ENCODE assay signal across 16 mouse cellular contexts in the genomic region with DNA sequence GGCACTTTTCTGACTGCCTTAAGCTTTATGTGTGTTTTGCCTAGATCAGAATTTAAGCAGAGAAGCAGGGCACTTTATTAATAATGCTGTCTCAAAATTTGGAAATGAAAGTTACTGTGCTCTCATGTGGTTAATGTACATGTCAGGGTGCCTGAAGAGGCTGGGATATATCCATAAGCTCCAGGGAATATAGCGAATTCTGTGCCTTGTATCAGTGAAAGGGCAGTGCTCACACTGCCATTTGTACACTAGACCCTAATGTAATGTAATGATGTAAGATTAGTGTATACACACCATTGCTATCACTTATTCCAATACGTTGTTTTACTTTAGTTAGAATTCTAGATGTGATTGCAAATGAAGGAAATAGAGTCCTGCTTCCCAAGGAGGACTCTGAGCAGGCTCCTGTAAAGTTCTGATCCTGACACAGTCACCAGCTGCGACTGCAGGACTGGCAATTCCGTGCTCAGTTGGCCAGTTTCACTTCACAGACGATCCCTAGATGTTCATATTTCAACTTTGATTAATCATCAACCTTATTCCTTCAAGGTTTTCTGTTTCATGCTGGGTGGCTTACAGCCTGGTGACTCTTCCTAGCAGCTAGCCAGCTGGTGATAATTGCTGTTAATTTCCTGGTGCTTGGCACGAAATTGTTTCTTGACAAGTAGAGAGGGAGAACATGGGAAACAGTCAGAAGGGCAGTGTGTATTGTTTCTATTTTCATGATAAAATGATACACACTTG.
DNase-seq lines count a peak whose midpoint lies in the region; ATAC-seq and TF ChIP-seq lines count a peak whose summit lies in the region.
"Had no signal": no experiment of that assay in that cellular context is flagged by ENCODE, and none has a peak within 500 bp of the region (broad histone marks: within the 10 kb centered on the region; RNA-seq: fewer than 3 reads in every experiment).

No protein-coding gene starts in this region.

- WGBS in forebrain, postnatal 0 days: 41% methylated on average over 6 of the region's 6 CpGs
- WGBS in forebrain, embryonic 15.5 days: 48% methylated on average over 6 of the region's 6 CpGs
- WGBS in intestine, embryonic 16.5 days: 43% methylated on average over 6 of the region's 6 CpGs

- no peak overlapping the region for H3K4me3 ChIP-seq in forebrain, postnatal 0 days (ENCODE audit: low read depth, low read length)
- no peak overlapping the region for H3K4me3 ChIP-seq in forebrain, embryonic 15.5 days
- H3K4me3 ChIP-seq in intestine, embryonic 16.5 days (ENCODE audit: low read length): no peak overlapping the region
- H3K4me3 ChIP-seq: embryonic facial prominence, embryonic 15.5 days; limb, embryonic 13.5 days; liver, embryonic 13.5 days had no signal

- no peaks in the 10 kb centered on the region for H3K4me1 ChIP-seq in forebrain, postnatal 0 days (ENCODE audit: insufficient read depth)
- no peaks in the 10 kb centered on the region for H3K4me1 ChIP-seq in forebrain, embryonic 15.5 days
- no peaks in the 10 kb centered on the region for H3K4me1 ChIP-seq in intestine, embryonic 16.5 days (ENCODE audit: control insufficient read depth, insufficient read depth, low read length)
- H3K4me1 ChIP-seq: embryonic facial prominence, embryonic 15.5 days; limb, embryonic 13.5 days; liver, embryonic 13.5 days had no signal

- POLR2A ChIA-PET in Patski (lab: Charles Lee): no interaction called here

- DNase-seq in forebrain, postnatal 0 days: no peak
- DNase-seq in layer of hippocampus, adult 9-11 months: peak; percentile 2
- no peak for DNase-seq in layer of hippocampus, adult 11-12 months (ENCODE audit: low spot score)
- DNase-seq in Patski (ENCODE audit: low read depth, low spot score): peak; percentile 53
- DNase-seq in urinary bladder, postnatal 14 days (ENCODE audit: low spot score): no peak
- no peak for DNase-seq in right cerebral cortex, postnatal 25 days
- DNase-seq: kidney, adult 11 months; liver, embryonic 13.5 days; lung, embryonic 14.5 days; lung, postnatal 36 days; right cerebral cortex, adult 18-20 months; thymus, postnatal 4 days had no signal

- CTCF ChIA-PET in Patski (lab: Charles Lee): no interaction called here

- no peak for TF ChIP-seq CTCF in forebrain, postnatal 0 days (IDR thresholded peaks at IDR 0.05; ENCODE audit: low read depth)
- no peak for TF ChIP-seq CTCF in Patski (IDR thresholded peaks at IDR 0.05)

- H3K4me2 ChIP-seq in forebrain, postnatal 0 days (ENCODE audit: low read depth): no peak overlapping the region
- no peak overlapping the region for H3K4me2 ChIP-seq in forebrain, embryonic 15.5 days (replicated peaks)
- H3K4me2 ChIP-seq in intestine, embryonic 16.5 days (ENCODE audit: low read depth, low read length): no peak overlapping the region
- H3K4me2 ChIP-seq: embryonic facial prominence, embryonic 15.5 days; limb, embryonic 13.5 days; liver, embryonic 13.5 days; lung, embryonic 14.5 days had no signal

- no peaks in the 10 kb centered on the region for H3K9me3 ChIP-seq in forebrain, postnatal 0 days (ENCODE audit: low read length)
- no peaks in the 10 kb centered on the region for H3K9me3 ChIP-seq in forebrain, embryonic 15.5 days
- no peaks in the 10 kb centered on the region for H3K9me3 ChIP-seq in intestine, embryonic 16.5 days (ENCODE audit: control insufficient read depth, low read length)
- H3K9me3 ChIP-seq: embryonic facial prominence, embryonic 15.5 days; limb, embryonic 13.5 days; liver, embryonic 13.5 days had no signal

- H3K9ac ChIP-seq in forebrain, postnatal 0 days: no peak overlapping the region
- no peak overlapping the region for H3K9ac ChIP-seq in forebrain, embryonic 15.5 days (replicated peaks)
- no peak overlapping the region for H3K9ac ChIP-seq in intestine, embryonic 16.5 days (ENCODE audit: low read depth, low read length)
- H3K9ac ChIP-seq: embryonic facial prominence, embryonic 15.5 days; limb, embryonic 13.5 days; liver, embryonic 13.5 days; lung, embryonic 14.5 days had no signal

- in situ Hi-C loops in Patski (cut with MboI; ENCODE audit: low pct_unique_long_range_greater_than_20kb): no loop called here

- no peaks in the 10 kb centered on the region for H3K27me3 ChIP-seq in forebrain, postnatal 0 days (ENCODE audit: insufficient read depth, low read length)
- H3K27me3 ChIP-seq in forebrain, embryonic 15.5 days: no peaks in the 10 kb centered on the region
- no peaks in the 10 kb centered on the region for H3K27me3 ChIP-seq in Patski
- no peaks in the 10 kb centered on the region for H3K27me3 ChIP-seq in intestine, embryonic 16.5 days (replicated peaks; ENCODE audit: control insufficient read depth, insufficient read depth, low read length)
- H3K27me3 ChIP-seq: embryonic facial prominence, embryonic 15.5 days; limb, embryonic 13.5 days; liver, embryonic 13.5 days had no signal

- no peak overlapping the region for H3K27ac ChIP-seq in forebrain, postnatal 0 days (ENCODE audit: low read depth, low read length)
- H3K27ac ChIP-seq in forebrain, embryonic 15.5 days (replicated peaks): no peak overlapping the region
- H3K27ac ChIP-seq in intestine, embryonic 16.5 days (ENCODE audit: low read length): no peak overlapping the region
- H3K27ac ChIP-seq: embryonic facial prominence, embryonic 15.5 days; limb, embryonic 13.5 days; liver, embryonic 13.5 days had no signal

- peak; percentile 14; the same call in 1 of the 2 replicates for ATAC-seq in forebrain, postnatal 0 days
- no peak for ATAC-seq in forebrain, embryonic 15.5 days (replicated peaks)
- ATAC-seq in Patski: peak; percentile 90
- ATAC-seq in intestine, embryonic 16.5 days: peak; percentile 82

- no peaks in the 10 kb centered on the region for H3K36me3 ChIP-seq in forebrain, postnatal 0 days (ENCODE audit: insufficient read depth)
- no peaks in the 10 kb centered on the region for H3K36me3 ChIP-seq in forebrain, embryonic 15.5 days
- no peaks in the 10 kb centered on the region for H3K36me3 ChIP-seq in intestine, embryonic 16.5 days (ENCODE audit: control insufficient read depth, insufficient read depth, low read length)
- H3K36me3 ChIP-seq: embryonic facial prominence, embryonic 15.5 days; limb, embryonic 13.5 days; liver, embryonic 13.5 days had no signal

Comparison
In these comparisons a context has a peak if more than half of its experiments do, and no peak if none do; other contexts are left out.
1. DNase-seq: peak in layer of hippocampus, adult 9-11 months (single experiment) and Patski (single experiment); none in forebrain, postnatal 0 days (single experiment), layer of hippocampus, adult 11-12 months (single experiment), urinary bladder, postnatal 14 days (single experiment) and right cerebral cortex, postnatal 25 days (single experiment).